Mouse (Mus musculus) layer of hippocampus, adult 11-12 months (tissue): ENCODE data around the gene Stk38.
"Not testable (repeated sequence)": the region's sequence is repeated elsewhere in the genome, so short reads cannot be mapped to it uniquely, and the experiment has no call there.

Experiments
- DNase-seq: peaks from one replicate; pipeline ENCODE4 v3.0.0; 2022; ENCODE audit warnings: low spot score

Stk38 gene

DNA sequence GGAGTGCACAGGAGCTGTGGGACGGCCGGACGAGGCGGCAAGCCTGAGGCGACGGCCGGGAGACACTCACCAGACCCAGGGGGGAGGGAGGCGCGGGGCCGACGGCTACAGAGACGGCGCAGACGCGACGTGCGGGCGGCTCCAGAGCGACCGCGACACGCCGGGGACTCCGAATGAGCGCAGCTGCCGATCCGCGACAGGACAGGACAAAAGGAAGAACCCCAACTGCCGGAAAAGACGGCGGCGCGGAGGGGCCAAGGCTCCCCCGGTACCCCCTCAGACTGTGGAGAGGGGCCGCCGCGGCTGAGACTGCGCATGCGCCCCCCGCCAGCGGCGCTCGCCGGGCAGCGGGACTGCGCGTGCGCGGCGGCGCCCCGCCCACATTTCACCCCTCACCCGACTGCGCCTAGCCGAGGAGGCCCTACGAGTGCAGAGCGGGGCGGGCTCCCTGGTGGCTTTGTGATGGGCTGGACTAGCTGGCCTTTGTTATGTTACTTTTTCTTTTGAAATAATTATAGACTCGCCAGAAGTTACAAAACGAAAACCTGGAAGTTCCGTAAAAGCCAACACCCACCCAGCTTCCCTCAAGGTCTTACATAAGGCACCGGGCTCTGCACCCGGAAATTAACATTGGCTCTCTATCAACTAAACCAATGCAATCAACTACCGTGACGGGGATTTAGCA, at the start of gene Stk38:
Stk38 (minus strand) TSS at position 355 of the 685 bp plus-strand sequence.
- DNase-seq: peak; percentile 91

DNA sequence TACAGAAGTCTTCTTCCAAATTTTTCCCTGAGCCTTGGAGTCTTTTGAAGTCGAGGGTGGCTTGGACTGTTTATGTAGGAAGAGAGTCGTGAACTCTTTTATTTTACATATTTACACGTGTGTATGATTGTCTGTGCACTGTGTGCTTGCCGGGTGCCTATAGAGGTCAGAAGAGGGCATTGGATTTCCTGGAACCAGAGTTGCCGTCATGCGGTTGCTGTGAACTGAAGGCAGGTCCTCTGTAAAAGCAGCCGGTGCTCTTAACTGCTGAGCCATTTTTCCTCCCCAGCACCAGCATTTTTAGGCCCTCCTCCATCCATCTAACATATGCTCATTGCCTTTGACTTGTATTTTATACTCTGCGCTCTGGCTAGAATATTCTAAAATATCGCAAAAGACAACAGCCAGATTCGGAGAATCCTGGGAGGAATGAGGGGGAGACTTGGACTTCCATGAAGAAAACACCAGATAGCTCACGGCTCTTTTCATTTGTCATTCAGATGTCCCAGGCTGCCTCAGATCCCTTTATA, 49.6 kb upstream of the Stk38 start:
- no peak for DNase-seq

GRCm38 (mm10) chr17:29056699-29057151, 48.9 kb upstream of the Stk38 start:
- no peak for DNase-seq

DNA sequence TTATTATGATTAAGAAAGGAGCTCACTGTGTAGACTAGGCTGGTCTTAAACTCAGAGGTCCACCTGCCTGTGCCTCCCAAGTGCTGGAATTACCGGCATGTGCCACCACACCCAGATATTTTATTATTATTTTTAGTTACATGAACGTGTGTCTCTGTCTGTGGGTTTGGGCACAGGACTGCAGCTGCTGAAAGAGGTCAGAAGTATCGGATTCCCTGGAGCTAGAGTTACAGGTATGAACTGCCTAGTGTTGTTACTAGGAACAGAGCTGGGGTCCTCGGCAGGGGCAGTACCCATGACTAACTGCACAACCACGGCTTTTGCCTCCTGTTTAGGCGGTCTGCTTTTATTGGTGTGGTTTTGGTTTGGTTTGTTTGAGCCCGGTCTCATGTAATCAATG, 48.4 kb upstream of the Stk38 start:
- DNase-seq: no peak

GRCm38 (mm10) chr17:29055586-29055985, 47.8 kb upstream of the Stk38 start:
- no peak for DNase-seq

GRCm38 (mm10) chr17:29054429-29054828, 46.6 kb upstream of the Stk38 start:
- no peak for DNase-seq

- no peak for DNase-seq
Observed at GRCm38 (mm10) chr17:29053841-29054240, 46.0 kb upstream of the Stk38 start.

GRCm38 (mm10) chr17:29053067-29053466, 45.3 kb upstream of the Stk38 start:
- no peak for DNase-seq

- no peak for DNase-seq
Observed at GRCm38 (mm10) chr17:29050791-29051190, 43.0 kb upstream of the Stk38 start.

GRCm38 (mm10) chr17:29049923-29050322, 42.1 kb upstream of the Stk38 start:
- DNase-seq: no peak

DNA sequence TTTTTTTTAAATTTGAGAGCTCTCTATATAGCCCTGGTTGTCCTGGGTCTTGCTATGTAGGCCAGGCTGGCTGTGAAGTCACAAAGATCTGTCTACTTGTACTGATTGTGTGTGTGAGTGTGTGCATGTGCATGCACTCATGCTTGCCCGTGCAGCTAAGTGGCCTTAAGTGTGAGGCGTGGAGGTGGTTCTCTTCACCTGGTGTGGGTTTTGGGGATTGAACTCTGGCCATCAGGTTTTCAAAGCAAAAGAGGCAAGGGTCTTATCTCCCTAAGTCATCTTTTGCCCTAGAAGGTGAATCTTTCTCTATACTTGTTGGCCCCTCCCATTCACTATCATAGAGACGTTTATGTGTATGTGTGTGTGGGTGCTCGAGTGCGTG, 41.7 kb upstream of the Stk38 start:
- DNase-seq: no peak

- peak; percentile 92 for DNase-seq
Observed at GRCm38 (mm10) chr17:29048748-29049507, 41.1 kb upstream of the Stk38 start.

- no peak for DNase-seq
Observed at GRCm38 (mm10) chr17:29047697-29048514, 40.1 kb upstream of the Stk38 start.

DNA sequence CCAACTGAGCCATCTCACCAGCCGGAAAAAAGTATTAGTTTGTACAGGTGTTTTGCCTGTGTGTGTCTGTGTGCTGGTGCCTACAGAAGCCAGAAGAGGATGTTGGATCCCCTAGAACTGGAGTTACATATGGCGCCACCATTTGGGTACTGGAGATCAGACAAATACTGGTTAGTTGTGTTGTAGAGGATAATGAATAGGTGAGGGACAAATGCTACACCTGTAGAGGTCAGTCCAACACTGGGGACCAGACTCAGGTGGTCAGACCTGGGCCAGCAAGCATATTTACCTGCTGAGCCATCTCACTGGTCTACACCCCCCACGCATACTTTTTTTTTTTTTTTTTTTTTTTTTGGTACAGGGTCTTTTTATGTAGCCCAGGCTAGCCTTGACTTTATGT, 39.1 kb upstream of the Stk38 start:
- no peak for DNase-seq

GRCm38 (mm10) chr17:29045741-29046530, 38.1 kb upstream of the Stk38 start:
- no peak for DNase-seq

DNA sequence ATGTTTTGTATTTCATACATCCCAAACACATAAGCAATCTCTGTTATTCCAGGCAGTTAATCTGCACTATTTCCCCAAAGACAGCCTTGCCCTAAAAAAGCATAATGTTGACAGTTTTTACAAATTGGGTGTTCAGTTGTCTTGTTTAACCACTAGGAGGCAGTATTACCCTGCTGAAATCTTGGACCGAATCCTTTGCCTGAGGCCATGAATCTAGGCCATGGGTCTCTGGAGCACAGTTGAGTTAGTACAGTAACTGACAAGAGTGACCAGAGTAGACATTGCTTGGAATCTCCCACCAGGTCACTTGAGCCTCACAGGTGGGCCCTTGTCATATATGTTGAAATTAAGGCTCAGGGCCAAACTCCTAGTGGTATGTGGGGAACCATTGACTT, 37.1 kb upstream of the Stk38 start:
- no peak for DNase-seq

DNA sequence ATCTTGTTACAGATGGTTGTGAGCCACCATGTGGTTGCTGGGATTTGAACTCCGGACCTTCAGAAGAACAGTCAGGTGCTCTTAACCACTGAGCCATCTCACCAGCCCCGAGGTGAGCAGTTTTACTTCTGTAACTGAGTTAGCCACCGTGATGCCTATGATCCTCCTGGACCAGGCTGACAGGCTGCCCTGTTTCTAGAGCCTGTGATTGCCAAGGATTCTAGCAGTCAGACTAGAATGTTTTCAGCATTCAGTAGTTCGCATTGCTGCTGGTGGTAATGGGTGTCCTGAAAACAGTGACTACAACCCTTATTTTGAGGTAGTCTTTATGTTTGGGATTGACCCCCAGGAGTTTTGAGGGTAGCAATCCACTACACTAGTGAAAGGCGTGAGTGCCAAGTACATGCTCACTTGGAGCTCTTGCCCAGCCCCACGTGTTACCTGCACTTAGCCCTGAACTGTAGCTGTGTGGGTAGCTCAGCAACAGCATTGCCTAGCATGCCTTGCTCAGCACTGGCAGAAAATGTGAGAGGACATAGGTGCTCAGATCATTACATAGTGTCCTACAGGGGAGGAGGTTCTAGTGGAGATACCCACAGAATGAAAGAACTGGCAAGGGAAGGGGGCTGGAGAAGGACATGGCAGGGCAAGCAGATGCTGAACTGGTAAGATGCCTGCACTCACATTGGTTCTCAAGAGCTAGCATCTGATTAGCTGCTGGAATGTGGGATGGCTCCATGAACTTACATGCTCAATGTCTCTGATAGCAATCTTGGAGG, 36.5 kb upstream of the Stk38 start:
- no peak for DNase-seq

- no peak for DNase-seq
Observed at GRCm38 (mm10) chr17:29043583-29043982, 35.8 kb upstream of the Stk38 start.

DNA sequence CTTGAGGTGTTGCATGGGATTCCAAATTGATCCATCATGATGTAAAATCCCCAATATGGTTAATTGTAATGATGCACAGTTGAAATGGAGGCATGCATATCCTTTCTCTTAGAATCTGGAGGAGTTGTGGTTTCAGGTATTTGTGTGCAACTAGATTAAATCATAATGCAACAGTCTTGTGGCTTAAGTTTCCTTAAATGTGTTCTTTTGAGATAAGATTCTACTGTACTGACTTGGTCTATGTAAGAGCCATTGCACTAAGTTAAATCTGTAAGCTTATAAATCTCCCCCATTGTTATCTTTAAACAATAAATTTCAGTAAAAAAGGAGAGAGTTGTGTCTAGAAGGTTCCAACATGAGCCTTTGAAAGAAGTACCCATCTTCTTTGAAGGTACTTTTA, 34.8 kb upstream of the Stk38 start:
- DNase-seq: no peak

DNA sequence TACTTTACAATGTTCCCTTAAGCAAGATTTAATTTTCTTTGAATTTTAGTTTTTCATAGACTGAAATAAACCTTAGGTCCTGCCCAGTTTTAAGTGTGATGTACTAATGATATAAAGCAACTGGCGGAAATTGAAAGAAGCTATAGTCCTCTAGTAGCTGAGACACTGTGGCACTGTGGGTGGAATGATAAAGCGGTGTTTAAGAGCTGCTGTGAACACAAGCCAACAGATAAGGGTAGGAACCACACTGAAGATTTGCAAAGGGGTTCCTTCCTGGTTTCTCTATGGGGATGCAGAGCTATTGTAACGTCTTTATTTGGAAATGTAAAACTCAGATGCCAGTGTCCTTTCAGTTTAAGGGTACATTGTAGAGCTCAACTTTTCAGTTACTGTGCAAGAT, 33.8 kb upstream of the Stk38 start:
- not testable (repeated sequence) for DNase-seq

DNA sequence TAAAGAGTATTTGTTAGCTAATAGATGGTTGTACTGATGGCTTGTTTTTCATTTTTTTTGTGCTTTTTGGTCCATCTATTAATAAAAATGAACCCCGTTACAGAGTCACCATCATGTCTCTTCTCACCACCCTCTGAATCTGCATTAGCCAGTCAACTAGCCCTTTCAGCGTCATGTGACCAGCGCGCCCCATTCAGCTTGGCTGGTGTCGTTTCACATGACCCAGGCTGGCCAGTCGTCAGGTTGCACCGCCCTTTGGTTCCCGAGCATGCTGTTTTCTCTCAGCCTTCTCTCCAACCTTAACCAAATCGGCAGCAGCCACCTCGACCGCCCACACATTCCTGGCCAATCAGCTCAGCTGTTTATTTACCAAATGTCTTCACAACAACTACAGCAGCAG, 31.6 kb upstream of the Stk38 start:
- DNase-seq: no peak
